24 mouse cellular contexts compared by ENCODE assay signal in the genomic region with DNA sequence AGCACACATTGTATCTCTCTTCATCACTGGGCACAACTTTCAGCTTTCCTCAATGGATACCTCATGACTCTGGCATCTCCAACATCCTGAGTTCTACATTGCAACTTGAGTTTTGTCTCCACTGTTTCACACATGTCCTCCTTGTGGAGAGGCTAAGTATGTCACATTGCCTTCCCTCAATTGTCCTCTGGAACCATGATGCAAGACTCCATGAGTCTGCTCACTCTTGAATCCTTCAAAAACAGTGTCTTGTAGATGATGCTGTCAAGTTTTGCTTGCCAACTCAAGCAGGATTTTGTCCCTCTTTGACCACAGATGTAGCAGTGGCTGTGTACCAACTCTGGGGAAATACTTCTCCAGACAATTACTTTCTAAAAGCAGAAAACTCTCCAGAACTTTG.
DNase-seq lines count a peak whose midpoint lies in the region; ATAC-seq lines count a peak whose summit lies in the region.
"Had no signal": no experiment of that assay in that cellular context is flagged by ENCODE, and none has a peak within 500 bp of the region (broad histone marks: within the 10 kb centered on the region; RNA-seq: fewer than 3 reads in every experiment).

No protein-coding gene starts in this region.

- no peaks in the 10 kb centered on the region for H3K4me1 ChIP-seq in heart, embryonic 12.5 days (replicated peaks)
- H3K4me1 ChIP-seq: embryonic facial prominence, embryonic 10.5 days; forebrain, embryonic 12.5 days; heart, embryonic 10.5 days; heart, embryonic 15.5 days; hindbrain, embryonic 12.5 days had no signal

- no peak for ATAC-seq in heart, embryonic 12.5 days (ENCODE audit: insufficient number of reproducible peaks, low FRiP score)
- ATAC-seq: activated CD4-positive, CD25-positive, alpha-beta regulatory T cell, adult 4 months; CD4-positive, CD25-positive, alpha-beta regulatory T cell, adult 4 months; forebrain, embryonic 16.5 days; hindbrain, embryonic 16.5 days; inflammation-experienced regulatory T-cells, adult 6 months; intestine, postnatal 0 days had no signal

- H3K27ac ChIP-seq in heart, embryonic 12.5 days (ENCODE audit: poor library complexity, severe bottlenecking): no peak overlapping the region
- H3K27ac ChIP-seq: embryonic facial prominence, embryonic 10.5 days; forebrain, embryonic 12.5 days; heart, embryonic 10.5 days; heart, embryonic 15.5 days; hindbrain, embryonic 12.5 days had no signal

- no peaks in the 10 kb centered on the region for H3K27me3 ChIP-seq in heart, embryonic 12.5 days (replicated peaks)
- H3K27me3 ChIP-seq: forebrain, embryonic 12.5 days; heart, embryonic 15.5 days; hindbrain, embryonic 12.5 days had no signal

- peak; percentile 20 to 26 for DNase-seq in heart, adult 9 months (ENCODE audit: low spot score in 2 of 2)
- DNase-seq in 3T3-L1 (ENCODE audit: low read depth, low spot score) (peak; percentile 60), NIH3T3 (ENCODE audit: low read depth) (peak; percentile 11)
- DNase-seq in lung, postnatal 36 days: peak; percentile 12
- no peak for DNase-seq in kidney, adult 9 months
- DNase-seq: adrenal gland, adult 8-10 months; adrenal gland, postnatal 36 days; B cell, adult 2 months; cerebellum, adult 2 months; cerebellum, postnatal 10 days; gastrocnemius, postnatal 10 days had no signal

- no peaks in the 10 kb centered on the region for H3K9me3 ChIP-seq in heart, embryonic 12.5 days (replicated peaks)
- H3K9me3 ChIP-seq: embryonic facial prominence, embryonic 10.5 days; forebrain, embryonic 12.5 days; G1E; heart, embryonic 10.5 days; heart, embryonic 15.5 days; hindbrain, embryonic 12.5 days had no signal

- no peak overlapping the region for H3K4me2 ChIP-seq in heart, embryonic 12.5 days
- H3K4me2 ChIP-seq: forebrain, embryonic 12.5 days; heart, embryonic 15.5 days; hindbrain, embryonic 12.5 days had no signal

- H3K9ac ChIP-seq in heart, embryonic 12.5 days: no peak overlapping the region
- H3K9ac ChIP-seq: forebrain, embryonic 12.5 days; heart, embryonic 15.5 days; hindbrain, embryonic 12.5 days had no signal

- H3K4me3 ChIP-seq in heart, embryonic 12.5 days: no peak overlapping the region
- H3K4me3 ChIP-seq: embryonic facial prominence, embryonic 10.5 days; forebrain, embryonic 12.5 days; heart, embryonic 10.5 days; heart, embryonic 15.5 days; hindbrain, embryonic 12.5 days had no signal

- no peaks in the 10 kb centered on the region for H3K36me3 ChIP-seq in heart, embryonic 12.5 days
- H3K36me3 ChIP-seq: embryonic facial prominence, embryonic 10.5 days; forebrain, embryonic 12.5 days; G1E; heart, embryonic 10.5 days; heart, embryonic 15.5 days; hindbrain, embryonic 12.5 days had no signal
